Mouse (Mus musculus) lung, postnatal 0 days (tissue): ENCODE data around the gene Psma3. TPM values are rescaled to one million over a fixed set of nuclear protein-coding genes. Genes with fewer than 3 reads are reported as not detected.

Source experiments
- ATAC-seq: fragments of 200-750 bp; cut with Nextera tagmentation; 2 replicates; pipeline ENCODE4 v1.8.0; 2017; ENCODE audit warnings: moderate library complexity
- DNase-seq: peaks from one replicate; pipeline ENCODE4 v3.0.0-alpha.2; 2016; ENCODE audit warnings: low spot score
- H3K27ac ChIP-seq: fragments of 300-500 bp; sonication (generic); 2 replicates; pipeline ENCODE4 v1.5.1; 2014; ENCODE audit warnings: antibody characterized with exemption, mild to moderate bottlenecking, low read length, mixed read lengths
- H3K27me3 ChIP-seq: fragments of 300-500 bp; sonication (generic); replicated peaks from 2 replicates; pipeline ENCODE4 v1.6.1; 2014; ENCODE audit warnings: low read length, mixed read lengths; ENCODE audit not compliant: insufficient read depth
- H3K36me3 ChIP-seq: fragments of 300-500 bp; sonication (generic); 2 replicates; pipeline ENCODE4 v1.6.1; 2014; ENCODE audit warnings: low read length, mixed read lengths; ENCODE audit not compliant: insufficient read depth
- H3K4me1 ChIP-seq: fragments of 300-500 bp; sonication (generic); 2 replicates; pipeline ENCODE4 v1.6.1; 2014; ENCODE audit warnings: antibody characterized with exemption, low read depth, low read length, mixed read lengths; ENCODE audit not compliant: insufficient read depth
- H3K4me2 ChIP-seq: fragments of 300-500 bp; sonication (generic); replicated peaks from 2 replicates; pipeline ENCODE4 v1.6.1; 2014; ENCODE audit warnings: low read depth, mild to moderate bottlenecking, low read length, moderate library complexity, mixed read lengths
- H3K4me3 ChIP-seq: fragments of 300-500 bp; sonication (generic); 2 replicates; pipeline ENCODE4 v1.5.1; 2014; ENCODE audit warnings: low read depth, low read length
- H3K9ac ChIP-seq: fragments of 300-500 bp; sonication (generic); replicated peaks from 2 replicates; pipeline ENCODE4 v1.6.1; 2014; ENCODE audit warnings: low read depth, mild to moderate bottlenecking
- H3K9me3 ChIP-seq: fragments of 300-500 bp; sonication (generic); 2 replicates; pipeline ENCODE4 v1.6.1; 2016; ENCODE audit warnings: low read length, mixed read lengths
- CTCF ChIP-seq: IDR thresholded peaks from 2 replicates; pipeline ENCODE4 v1.5.1; 2016; ENCODE audit warnings: antibody characterized with exemption, mild to moderate bottlenecking
- EP300 ChIP-seq: IDR thresholded peaks from 2 replicates; pipeline ENCODE4 v1.6.1; 2016; ENCODE audit warnings: antibody characterized with exemption, mild to moderate bottlenecking, control low read depth
- WGBS: fragments of 180-500 bp; shearing (Covaris S2); extraction: QIAGEN DNeasy Blood & Tissue Kit; methylation state at CpG from one replicate; pipeline ENCODE4 v1.1.7; 2014; 5-methylcytosine and 5-hydroxymethylcytosine counted together
- polyA plus RNA-seq: library from polyadenylated mRNA; unstranded; fragments of >200 nt; fragmentation: Nextera tagmentation; extraction: Ambion mirVana; gene quantifications from 2 replicates; pipeline ENCODE4 v1.2.1, GENCODE M21; 2015

The Psma3 gene
- polyA plus RNA-seq, 1 experiment from 2014 or later, result 418 TPM

DNA sequence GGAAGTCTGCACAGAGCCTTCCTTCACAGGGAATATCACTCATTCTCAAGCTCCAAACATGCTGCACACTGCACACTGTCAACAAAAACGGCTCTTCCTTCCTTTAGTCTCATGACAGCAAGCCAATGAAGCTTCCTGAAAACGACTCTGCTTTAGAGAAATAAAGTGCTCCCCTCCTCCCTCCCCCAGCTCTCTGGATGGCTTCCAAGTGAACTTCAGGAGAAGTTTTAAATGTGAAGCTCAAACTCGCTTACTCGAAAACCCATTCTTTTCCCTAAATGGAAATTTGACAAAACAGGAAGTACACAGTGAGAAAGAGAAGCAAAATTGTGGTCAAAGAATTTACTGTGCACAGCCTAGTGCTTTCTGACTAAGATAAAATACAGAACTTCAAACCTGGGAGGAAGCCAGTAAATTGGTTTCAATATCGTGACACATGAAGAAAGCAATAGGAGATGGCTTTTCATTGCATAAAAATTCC, 25.0 kb downstream of the Psma3 start:
- H3K36me3 ChIP-seq, result no peaks in the 10 kb centered on the region; the same call in 1 of the 2 replicates
- no peak overlapping the region for H3K9ac ChIP-seq
- peak overlapping the region; percentile 27 for H3K4me2 ChIP-seq
- ATAC-seq (peak; percentile 74), DNase-seq (peak; percentile 74)
- no peak overlapping the region for H3K4me3 ChIP-seq
- H3K9me3 ChIP-seq, result no peaks in the 10 kb centered on the region
- 10% methylated on average over 5 of the region's 5 CpGs for WGBS
- H3K4me1 ChIP-seq, result peaks cover 4% of the 10 kb centered on the region; the same call in 1 of the 2 replicates
- TF ChIP-seq EP300 (peak; percentile 44), CTCF (no peak)
- peak overlapping the region; percentile 54 for H3K27ac ChIP-seq
- H3K27me3 ChIP-seq, result no peaks in the 10 kb centered on the region

DNA sequence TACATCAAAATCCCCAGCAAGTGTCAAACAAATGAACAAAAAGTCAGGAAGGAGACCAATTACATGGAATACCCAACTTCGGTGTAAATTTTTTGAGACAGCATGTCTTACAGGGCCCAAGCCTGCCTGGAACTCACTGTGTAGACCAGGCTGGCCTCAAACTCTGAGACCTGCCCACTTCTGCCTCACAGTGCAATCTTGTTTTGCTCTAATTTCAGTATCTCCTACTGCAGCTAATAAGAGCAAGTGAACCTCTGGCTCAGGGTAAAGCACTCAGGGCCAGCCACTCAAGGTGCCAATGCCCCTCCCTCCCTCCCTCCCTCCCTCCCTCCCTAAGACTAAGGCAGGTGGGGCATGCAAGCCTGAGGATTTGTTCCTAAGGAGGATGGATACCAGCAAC, 25.9 kb downstream of the Psma3 start:
- WGBS, result 45% methylated on average over 1 of the region's 1 CpGs
- TF ChIP-seq CTCF (no peak), EP300 (no peak)
- no peaks in the 10 kb centered on the region for H3K9me3 ChIP-seq
- DNase-seq (no peak), ATAC-seq (peak; percentile 41; the same call in 1 of the 2 replicates)
- no peaks in the 10 kb centered on the region for H3K27me3 ChIP-seq
- no peaks in the 10 kb centered on the region; the same call in 1 of the 2 replicates for H3K36me3 ChIP-seq
- peaks cover 4% of the 10 kb centered on the region; the same call in 1 of the 2 replicates for H3K4me1 ChIP-seq
- no peak overlapping the region for H3K4me3 ChIP-seq
- H3K9ac ChIP-seq, result no peak overlapping the region
- H3K4me2 ChIP-seq, result no peak overlapping the region
- no peak overlapping the region for H3K27ac ChIP-seq

DNA sequence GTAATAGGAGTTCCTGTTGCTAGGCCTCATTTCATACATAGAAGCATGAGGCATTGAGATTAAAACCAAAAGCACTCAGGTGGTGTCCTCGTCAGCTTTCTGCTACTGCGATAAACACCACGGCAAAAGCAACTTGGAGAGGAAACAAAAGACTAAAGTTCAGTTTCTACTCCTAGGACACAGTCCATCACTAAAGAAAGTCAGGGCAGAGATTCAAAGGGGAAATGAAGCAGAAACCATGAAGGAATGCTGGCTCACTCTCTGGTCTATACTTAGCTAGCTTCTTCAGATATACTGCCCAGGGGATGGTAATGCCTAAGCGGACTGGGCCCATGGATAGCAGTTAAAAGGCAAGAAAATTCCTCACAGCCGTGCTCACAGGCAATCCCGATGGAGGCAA, 27.0 kb downstream of the Psma3 start:
- Histone ChIP-seq H3K9me3 (no peaks in the 10 kb centered on the region), H3K4me1 (peaks cover 4% of the 10 kb centered on the region; the same call in 1 of the 2 replicates), H3K9ac (no peak overlapping the region), H3K4me3 (no peak overlapping the region), H3K27ac (no peak overlapping the region), H3K27me3 (no peaks in the 10 kb centered on the region), H3K4me2 (no peak overlapping the region), H3K36me3 (no peaks in the 10 kb centered on the region; the same call in 1 of the 2 replicates)
- TF ChIP-seq EP300, result no peak
- no peak for TF ChIP-seq CTCF
- WGBS, result 77% methylated on average over 6 of the region's 6 CpGs
- ATAC-seq, result no peak
- DNase-seq, result no peak

DNA sequence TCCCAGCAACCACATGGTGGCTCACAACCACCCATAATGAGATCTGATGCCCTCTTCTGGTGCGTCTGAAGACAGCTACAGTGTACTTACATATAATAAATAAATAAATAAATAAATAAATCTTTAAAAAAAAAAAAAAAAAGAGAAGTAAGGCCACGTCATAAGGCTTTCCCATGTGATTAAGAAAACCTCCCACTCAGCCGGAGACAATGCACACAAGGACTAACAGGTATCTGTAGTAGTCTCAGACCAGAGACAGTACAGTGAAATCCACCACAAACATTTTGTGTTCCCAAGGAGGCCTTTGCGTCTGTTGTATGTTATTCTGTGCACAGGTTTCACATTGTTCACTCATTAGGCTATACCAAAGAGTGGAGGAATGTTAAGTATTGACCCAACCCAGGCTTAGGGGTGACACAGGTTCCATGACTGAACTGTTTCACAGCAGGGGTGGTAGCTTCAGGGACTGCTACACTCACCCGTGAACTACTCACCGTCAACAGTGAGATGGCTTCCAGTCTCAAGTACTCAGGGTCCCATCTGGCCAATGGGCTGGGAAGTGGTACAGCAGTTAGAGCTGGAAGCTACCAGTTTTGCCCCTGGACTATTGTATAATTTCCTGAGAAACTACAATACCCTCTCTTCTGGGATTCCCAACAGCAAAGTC, 29.5 kb downstream of the Psma3 start:
- ATAC-seq (no peak), DNase-seq (no peak)
- Histone ChIP-seq H3K9me3 (no peaks in the 10 kb centered on the region), H3K4me2 (no peak overlapping the region), H3K27ac (no peak overlapping the region), H3K9ac (no peak overlapping the region), H3K36me3 (no peaks in the 10 kb centered on the region; the same call in 1 of the 2 replicates), H3K4me1 (peaks cover 4% of the 10 kb centered on the region; the same call in 1 of the 2 replicates), H3K4me3 (no peak overlapping the region), H3K27me3 (no peaks in the 10 kb centered on the region)
- WGBS, result 86% methylated on average over 5 of the region's 6 CpGs
- TF ChIP-seq CTCF, result no peak
- no peak for TF ChIP-seq EP300

DNA sequence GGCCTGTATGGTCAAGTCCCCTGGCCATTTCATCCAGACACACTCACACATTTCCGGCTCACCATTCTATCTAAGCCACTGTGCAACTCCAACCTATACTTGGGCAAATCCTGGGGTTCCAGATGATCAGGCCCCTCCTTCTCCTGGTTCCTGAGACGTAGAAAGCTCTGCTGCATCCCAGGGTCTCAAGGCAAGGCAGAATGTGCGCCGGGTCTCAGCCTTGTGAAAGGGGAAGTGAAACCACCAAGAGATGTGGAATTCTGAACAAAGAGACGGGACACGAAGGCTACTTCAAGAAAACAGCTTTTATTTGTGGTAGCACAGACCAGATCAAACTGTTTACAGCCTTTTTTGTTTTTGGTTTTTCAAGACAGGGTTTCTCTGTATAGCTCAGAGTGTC, 31.7 kb downstream of the Psma3 start:
- TF ChIP-seq CTCF (no peak), EP300 (no peak)
- 93% methylated on average over 6 of the region's 6 CpGs for WGBS
- Histone ChIP-seq H3K4me1 (no peaks in the 10 kb centered on the region), H3K27ac (no peak overlapping the region), H3K4me3 (no peak overlapping the region), H3K27me3 (no peaks in the 10 kb centered on the region), H3K4me2 (no peak overlapping the region), H3K36me3 (no peaks in the 10 kb centered on the region; the same call in 1 of the 2 replicates), H3K9me3 (no peaks in the 10 kb centered on the region), H3K9ac (no peak overlapping the region)
- DNase-seq (no peak), ATAC-seq (no peak)

DNA sequence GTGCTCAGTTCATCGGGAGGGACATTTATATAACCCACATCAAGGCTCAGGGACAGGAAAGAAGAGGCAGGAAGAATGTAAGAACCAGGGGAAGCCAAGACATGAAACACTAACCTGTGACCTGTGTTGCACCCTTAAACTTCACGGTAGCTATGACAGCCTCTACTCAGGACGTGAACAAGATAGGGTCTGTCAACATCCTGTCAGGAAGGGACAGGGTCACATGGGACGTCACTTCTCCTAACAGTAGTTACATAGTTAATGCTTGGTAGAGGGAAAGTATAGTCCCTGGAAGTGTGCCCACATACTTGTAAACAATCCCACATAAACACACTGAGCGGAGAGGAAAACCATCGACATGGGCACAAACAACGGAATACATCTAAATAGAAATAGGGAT, 32.5 kb downstream of the Psma3 start:
- Histone ChIP-seq H3K4me2 (no peak overlapping the region), H3K9me3 (no peaks in the 10 kb centered on the region), H3K9ac (no peak overlapping the region), H3K4me1 (no peaks in the 10 kb centered on the region), H3K27me3 (no peaks in the 10 kb centered on the region), H3K27ac (peak overlapping the region; percentile 48), H3K4me3 (no peak overlapping the region), H3K36me3 (no peaks in the 10 kb centered on the region; the same call in 1 of the 2 replicates)
- peak; percentile 84 for TF ChIP-seq EP300
- no peak for TF ChIP-seq CTCF
- ATAC-seq (peak; percentile 87), DNase-seq (peak; percentile 66)
- 30% methylated on average over 7 of the region's 7 CpGs for WGBS
